Mouse (Mus musculus): ENCODE data around the gene Tgfb2.

Gene Tgfb2

GRCm38 (mm10) chr1:186702391-186703255 lies 3.2 kb downstream of the Tgfb2 start:
- no peak for DNase-seq

GRCm38 (mm10) chr1:186701206-186701905 lies 4.4 kb downstream of the Tgfb2 start:
- DNase-seq, result no peak

GRCm38 (mm10) chr1:186700496-186700895 lies 5.3 kb downstream of the Tgfb2 start:
- DNase-seq, result no peak

GRCm38 (mm10) chr1:186698583-186699338 lies 7.0 kb downstream of the Tgfb2 start:
- no peak for DNase-seq

GRCm38 (mm10) chr1:186696231-186696630 lies 9.6 kb downstream of the Tgfb2 start:
- no peak for DNase-seq

GRCm38 (mm10) chr1:186695361-186695760 lies 10.4 kb downstream of the Tgfb2 start:
- no peak for DNase-seq

- no peak for DNase-seq
Measured at GRCm38 (mm10) chr1:186692370-186692769, 13.4 kb downstream of the Tgfb2 start.

- no peak for DNase-seq
Measured at GRCm38 (mm10) chr1:186691708-186692107, 14.1 kb downstream of the Tgfb2 start.

GRCm38 (mm10) chr1:186684041-186684440 lies 21.7 kb downstream of the Tgfb2 start:
- DNase-seq, result no peak

- DNase-seq, result no peak
Measured at GRCm38 (mm10) chr1:186682606-186683005, 23.2 kb downstream of the Tgfb2 start.

GRCm38 (mm10) chr1:186677614-186678013 lies 28.2 kb downstream of the Tgfb2 start:
- no peak for DNase-seq

GRCm38 (mm10) chr1:186676199-186676598 lies 29.6 kb downstream of the Tgfb2 start:
- no peak for DNase-seq

- no peak for DNase-seq
Measured at GRCm38 (mm10) chr1:186675263-186675662, 30.5 kb downstream of the Tgfb2 start.

GRCm38 (mm10) chr1:186674621-186675020 lies 31.2 kb downstream of the Tgfb2 start:
- no peak for DNase-seq

GRCm38 (mm10) chr1:186673166-186673565 lies 32.6 kb downstream of the Tgfb2 start:
- no peak for DNase-seq

GRCm38 (mm10) chr1:186663412-186663811 lies 42.4 kb downstream of the Tgfb2 start:
- DNase-seq, result no peak

GRCm38 (mm10) chr1:186662996-186663395 lies 42.8 kb downstream of the Tgfb2 start:
- no peak for DNase-seq

- DNase-seq, result no peak
Measured at GRCm38 (mm10) chr1:186661206-186661921, 44.4 kb downstream of the Tgfb2 start.

GRCm38 (mm10) chr1:186658783-186659182 lies 47.0 kb downstream of the Tgfb2 start:
- no peak for DNase-seq

GRCm38 (mm10) chr1:186657559-186658219 lies 48.1 kb downstream of the Tgfb2 start:
- DNase-seq, result no peak

GRCm38 (mm10) chr1:186656732-186657329 lies 49.0 kb downstream of the Tgfb2 start:
- no peak for DNase-seq

GRCm38 (mm10) chr1:186656201-186656600 lies 49.6 kb downstream of the Tgfb2 start:
- no peak for DNase-seq
